Mouse (Mus musculus) lung, adult 2 months (tissue): ENCODE data around the gene Plet1.

ENCODE experiments used
- CTCF ChIP-seq: fragments of 200-500 bp; IDR thresholded peaks from 2 replicates; pipeline ENCODE4 v1.5.1; 2011; ENCODE audit warnings: mild to moderate bottlenecking, low read length, control low read depth; ENCODE audit not compliant: insufficient read depth
- POLR2A ChIP-seq: fragments of 200-500 bp; IDR thresholded peaks from 2 replicates; pipeline ENCODE4 v1.6.1; 2011; ENCODE audit warnings: low read depth, mild to moderate bottlenecking, control low read depth, low read length, borderline replicate concordance; ENCODE audit errors: extremely low read depth

GRCm38 (mm10) chr9:50452303-50452775 lies 42.0 kb upstream of the Plet1 start:
- TF ChIP-seq CTCF (peak; percentile 89), POLR2A (no peak)
